Mouse (Mus musculus) lung, postnatal 0 days (tissue): ENCODE data around the gene Akap2. TPM values are rescaled to one million over a fixed set of nuclear protein-coding genes. Genes with fewer than 3 reads are reported as not detected.

Experiments used
- ATAC-seq: fragments of 200-750 bp; cut with Nextera tagmentation; 2 replicates; pipeline ENCODE4 v1.8.0; 2017; ENCODE audit warnings: moderate library complexity
- DNase-seq: peaks from one replicate; pipeline ENCODE4 v3.0.0-alpha.2; 2016; ENCODE audit warnings: low spot score
- H3K27ac ChIP-seq: fragments of 300-500 bp; sonication (generic); 2 replicates; pipeline ENCODE4 v1.5.1; 2014; ENCODE audit warnings: antibody characterized with exemption, mild to moderate bottlenecking, low read length, mixed read lengths
- H3K27me3 ChIP-seq: fragments of 300-500 bp; sonication (generic); replicated peaks from 2 replicates; pipeline ENCODE4 v1.6.1; 2014; ENCODE audit warnings: low read length, mixed read lengths; ENCODE audit not compliant: insufficient read depth
- H3K36me3 ChIP-seq: fragments of 300-500 bp; sonication (generic); 2 replicates; pipeline ENCODE4 v1.6.1; 2014; ENCODE audit warnings: low read length, mixed read lengths; ENCODE audit not compliant: insufficient read depth
- H3K4me1 ChIP-seq: fragments of 300-500 bp; sonication (generic); 2 replicates; pipeline ENCODE4 v1.6.1; 2014; ENCODE audit warnings: antibody characterized with exemption, low read depth, low read length, mixed read lengths; ENCODE audit not compliant: insufficient read depth
- H3K4me2 ChIP-seq: fragments of 300-500 bp; sonication (generic); replicated peaks from 2 replicates; pipeline ENCODE4 v1.6.1; 2014; ENCODE audit warnings: low read depth, mild to moderate bottlenecking, low read length, moderate library complexity, mixed read lengths
- H3K4me3 ChIP-seq: fragments of 300-500 bp; sonication (generic); 2 replicates; pipeline ENCODE4 v1.5.1; 2014; ENCODE audit warnings: low read depth, low read length
- H3K9ac ChIP-seq: fragments of 300-500 bp; sonication (generic); replicated peaks from 2 replicates; pipeline ENCODE4 v1.6.1; 2014; ENCODE audit warnings: low read depth, mild to moderate bottlenecking
- H3K9me3 ChIP-seq: fragments of 300-500 bp; sonication (generic); 2 replicates; pipeline ENCODE4 v1.6.1; 2016; ENCODE audit warnings: low read length, mixed read lengths
- CTCF ChIP-seq: IDR thresholded peaks from 2 replicates; pipeline ENCODE4 v1.5.1; 2016; ENCODE audit warnings: antibody characterized with exemption, mild to moderate bottlenecking
- EP300 ChIP-seq: IDR thresholded peaks from 2 replicates; pipeline ENCODE4 v1.6.1; 2016; ENCODE audit warnings: antibody characterized with exemption, mild to moderate bottlenecking, control low read depth
- whole genome bisulfite sequencing: fragments of 180-500 bp; shearing (Covaris S2); extraction: QIAGEN DNeasy Blood & Tissue Kit; methylation state at CpG from one replicate; pipeline ENCODE4 v1.1.7; 2014; 5-methylcytosine and 5-hydroxymethylcytosine counted together
- polyA plus RNA-seq: library from polyadenylated mRNA; unstranded; fragments of >200 nt; fragmentation: Nextera tagmentation; extraction: Ambion mirVana; gene quantifications from 2 replicates; pipeline ENCODE4 v1.2.1, GENCODE M21; 2015

Akap2 gene
- polyA plus RNA-seq, 1 experiment from 2014 or later: 112 TPM

- peak; percentile 88 for ATAC-seq
- Histone ChIP-seq H3K4me3 (no peak overlapping the region), H3K9ac (no peak overlapping the region), H3K27ac (peak overlapping the region; percentile 85), H3K27me3 (no peaks in the 10 kb centered on the region), H3K4me2 (no peak overlapping the region), H3K4me1 (peaks cover 7% of the 10 kb centered on the region; the same call in 1 of the 2 replicates), H3K9me3 (no peaks in the 10 kb centered on the region), H3K36me3 (no peaks in the 10 kb centered on the region)
- TF ChIP-seq EP300 (peak; percentile 100), CTCF (no peak)
- 26% methylated on average over 4 of the region's 4 CpGs for WGBS
- DNase-seq: peak; percentile 88
Measured at GRCm38 (mm10) chr4:57834141-57834540, 116.7 kb downstream of the Akap2 start.

- Histone ChIP-seq H3K27ac (peak overlapping the region; percentile 8; the same call in 1 of the 2 replicates), H3K36me3 (no peaks in the 10 kb centered on the region), H3K9me3 (no peaks in the 10 kb centered on the region), H3K9ac (no peak overlapping the region), H3K4me3 (no peak overlapping the region), H3K4me2 (no peak overlapping the region), H3K4me1 (peaks cover 8% of the 10 kb centered on the region; the same call in 1 of the 2 replicates), H3K27me3 (no peaks in the 10 kb centered on the region)
- DNase-seq (no peak), ATAC-seq (no peak)
- WGBS: 70% methylated on average over 9 of the region's 9 CpGs
- no peak for TF ChIP-seq CTCF
- TF ChIP-seq EP300: peak; percentile 29; the same call in 1 of the 2 replicates
Measured at GRCm38 (mm10) chr4:57837089-57837488, 119.6 kb downstream of the Akap2 start.

- peak; percentile 95 for DNase-seq
- Histone ChIP-seq H3K27me3 (no peaks in the 10 kb centered on the region), H3K27ac (peak overlapping the region; percentile 17; the same call in 1 of the 2 replicates), H3K9ac (no peak overlapping the region), H3K9me3 (no peaks in the 10 kb centered on the region), H3K36me3 (no peaks in the 10 kb centered on the region), H3K4me3 (no peak overlapping the region), H3K4me2 (no peak overlapping the region), H3K4me1 (peaks cover 3% of the 10 kb centered on the region; the same call in 1 of the 2 replicates)
- TF ChIP-seq EP300: peak; percentile 98
- no peak for TF ChIP-seq CTCF
- WGBS: 47% methylated on average over 4 of the region's 4 CpGs
- ATAC-seq: peak; percentile 72
Measured at GRCm38 (mm10) chr4:57839343-57839742, 121.9 kb downstream of the Akap2 start.

GRCm38 (mm10) chr4:57841911-57842310, 124.5 kb downstream of the Akap2 start:
- 45% methylated on average over 1 of the region's 1 CpGs for WGBS
- peak overlapping the region; percentile 68 for H3K27ac ChIP-seq
- H3K9ac ChIP-seq: no peak overlapping the region
- DNase-seq: peak; percentile 55
- H3K9me3 ChIP-seq: no peaks in the 10 kb centered on the region
- ATAC-seq: no peak
- H3K36me3 ChIP-seq: no peaks in the 10 kb centered on the region
- H3K27me3 ChIP-seq: no peaks in the 10 kb centered on the region
- no peak overlapping the region for H3K4me3 ChIP-seq
- no peak overlapping the region for H3K4me2 ChIP-seq
- peaks cover 7% of the 10 kb centered on the region for H3K4me1 ChIP-seq
- no peak for TF ChIP-seq EP300
- no peak for TF ChIP-seq CTCF

GRCm38 (mm10) chr4:57842472-57843305, 125.2 kb downstream of the Akap2 start:
- DNase-seq: peak; percentile 84
- no peaks in the 10 kb centered on the region for H3K9me3 ChIP-seq
- no peaks in the 10 kb centered on the region for H3K27me3 ChIP-seq
- H3K27ac ChIP-seq: peak overlapping the region; percentile 68
- no peak overlapping the region for H3K4me2 ChIP-seq
- peak; percentile 40 for ATAC-seq
- no peak overlapping the region for H3K9ac ChIP-seq
- no peak overlapping the region for H3K4me3 ChIP-seq
- peaks cover 13% of the 10 kb centered on the region for H3K4me1 ChIP-seq
- 41% methylated on average over 11 of the region's 11 CpGs for WGBS
- TF ChIP-seq CTCF (no peak), EP300 (peak; percentile 94)
- H3K36me3 ChIP-seq: no peaks in the 10 kb centered on the region

GRCm38 (mm10) chr4:57845031-57845431, 127.6 kb downstream of the Akap2 start:
- ATAC-seq: peak; percentile 93
- Histone ChIP-seq H3K4me1 (peaks cover 22% of the 10 kb centered on the region), H3K36me3 (peaks cover 5% of the 10 kb centered on the region; the same call in 1 of the 2 replicates), H3K27me3 (no peaks in the 10 kb centered on the region), H3K4me3 (peak overlapping the region; percentile 48), H3K9ac (peak overlapping the region; percentile 63), H3K9me3 (no peaks in the 10 kb centered on the region), H3K4me2 (peak overlapping the region; percentile 66), H3K27ac (peak overlapping the region; percentile 96)
- 2% methylated on average over 10 of the region's 10 CpGs for WGBS
- peak; percentile 98 for DNase-seq
- TF ChIP-seq EP300: peak; percentile 98
- TF ChIP-seq CTCF: no peak
